Mouse (Mus musculus) embryonic fibroblast, embryonic 13.5 days (primary cell): ENCODE measurements around the gene Reep3. TPM values are rescaled to one million over a fixed set of nuclear protein-coding genes. Genes with fewer than 3 reads are reported as not detected.
A peak's percentile ranks its signal among the peaks of the same experiment; 100 is the strongest.

Experiments used
- H3K27ac ChIP-seq: 2 replicates; pipeline ENCODE4 v1.5.1; 2012; ENCODE audit warnings: low read length, control low read depth, inconsistent platforms; ENCODE audit not compliant: insufficient read depth
- H3K4me1 ChIP-seq: 2 replicates; pipeline ENCODE4 v1.6.1; 2011; ENCODE audit warnings: low read length; ENCODE audit not compliant: control insufficient read depth, insufficient read depth
- H3K4me3 ChIP-seq: 2 replicates; pipeline ENCODE4 v1.5.1; 2011; ENCODE audit warnings: mild to moderate bottlenecking, control low read depth, low read length; ENCODE audit not compliant: insufficient read depth
- CTCF ChIP-seq: IDR thresholded peaks from 2 replicates; pipeline ENCODE4 v1.5.1; 2011; ENCODE audit warnings: mild to moderate bottlenecking, control low read depth, low read length, moderate library complexity, borderline replicate concordance; ENCODE audit not compliant: insufficient read depth
- POLR2A ChIP-seq: IDR thresholded peaks from 2 replicates; pipeline ENCODE4 v1.6.1; 2011; ENCODE audit warnings: low read depth, mild to moderate bottlenecking, control low read depth, low read length, moderate library complexity
- polyA plus RNA-seq: library from polyadenylated mRNA; stranded (reverse); fragments of >200 nt; gene quantifications from 2 replicates; pipeline ENCODE4 v1.2.4, GENCODE M21; 2011; ENCODE audit warnings: low read depth; ENCODE audit not compliant: missing spikeins, insufficient read length

The Reep3 gene
- polyA plus RNA-seq, 1 experiment: 76.0 TPM

GRCm38 (mm10) chr10:67044346-67044745, 52.4 kb downstream of the Reep3 start:
- no peak overlapping the region for H3K4me3 ChIP-seq
- no peak for TF ChIP-seq CTCF
- TF ChIP-seq POLR2A: no peak

GRCm38 (mm10) chr10:67043236-67043635, 53.5 kb downstream of the Reep3 start:
- H3K4me3 ChIP-seq: no peak overlapping the region
- H3K27ac ChIP-seq: no peak overlapping the region
- H3K4me1 ChIP-seq: peaks cover 9% of the 10 kb centered on the region
- TF ChIP-seq CTCF (no peak), POLR2A (no peak)

More at GRCm38 (mm10) chr10:67044346-67044745, 52.4 kb downstream of the Reep3 start:
- Histone ChIP-seq H3K27ac (no peak overlapping the region), H3K4me1 (peaks cover 13% of the 10 kb centered on the region)

GRCm38 (mm10) chr10:67040410-67040809, 56.3 kb downstream of the Reep3 start:
- Histone ChIP-seq H3K4me3 (no peak overlapping the region), H3K27ac (no peak overlapping the region), H3K4me1 (peaks cover 6% of the 10 kb centered on the region; the same call in 1 of the 2 replicates)
- no peak for TF ChIP-seq CTCF
- no peak for TF ChIP-seq POLR2A

- TF ChIP-seq CTCF (no peak), POLR2A (no peak)
- peaks cover 2% of the 10 kb centered on the region; the same call in 1 of the 2 replicates for H3K4me1 ChIP-seq
- no peak overlapping the region for H3K4me3 ChIP-seq
- no peak overlapping the region for H3K27ac ChIP-seq
Observed at GRCm38 (mm10) chr10:67039001-67039400, 57.7 kb downstream of the Reep3 start.

GRCm38 (mm10) chr10:67036542-67036941, 60.2 kb downstream of the Reep3 start:
- TF ChIP-seq POLR2A: no peak
- TF ChIP-seq CTCF: no peak
- peaks cover 2% of the 10 kb centered on the region; the same call in 1 of the 2 replicates for H3K4me1 ChIP-seq
- H3K27ac ChIP-seq: no peak overlapping the region
- H3K4me3 ChIP-seq: no peak overlapping the region

GRCm38 (mm10) chr10:67036141-67036540, 60.6 kb downstream of the Reep3 start:
- Histone ChIP-seq H3K4me1 (peaks cover 2% of the 10 kb centered on the region; the same call in 1 of the 2 replicates), H3K4me3 (no peak overlapping the region), H3K27ac (no peak overlapping the region)
- no peak for TF ChIP-seq CTCF
- no peak for TF ChIP-seq POLR2A

- H3K27ac ChIP-seq: no peak overlapping the region
- TF ChIP-seq POLR2A (no peak), CTCF (no peak)
- no peak overlapping the region for H3K4me3 ChIP-seq
Observed at GRCm38 (mm10) chr10:67031186-67031585, 65.6 kb downstream of the Reep3 start.

GRCm38 (mm10) chr10:67029297-67029696, 67.4 kb downstream of the Reep3 start:
- no peak for TF ChIP-seq CTCF
- no peak for TF ChIP-seq POLR2A
- Histone ChIP-seq H3K4me3 (no peak overlapping the region), H3K4me1 (peaks cover 3% of the 10 kb centered on the region), H3K27ac (no peak overlapping the region)

More at GRCm38 (mm10) chr10:67031186-67031585, 65.6 kb downstream of the Reep3 start:
- peaks cover 3% of the 10 kb centered on the region; the same call in 1 of the 2 replicates for H3K4me1 ChIP-seq

GRCm38 (mm10) chr10:67026375-67026774, 70.4 kb downstream of the Reep3 start:
- H3K4me3 ChIP-seq: no peak overlapping the region
- no peak for TF ChIP-seq CTCF
- no peak for TF ChIP-seq POLR2A
- H3K4me1 ChIP-seq: peaks cover 5% of the 10 kb centered on the region
- peak overlapping the region; percentile 59 for H3K27ac ChIP-seq

GRCm38 (mm10) chr10:67025573-67026236, 71.0 kb downstream of the Reep3 start:
- Histone ChIP-seq H3K27ac (peak overlapping the region; percentile 86), H3K4me3 (no peak overlapping the region), H3K4me1 (peaks cover 5% of the 10 kb centered on the region)
- TF ChIP-seq POLR2A (no peak), CTCF (no peak)
